Mouse (Mus musculus) erythroblast, adult 5-6 weeks (primary cell): Measurements from ENCODE around the gene Sephs2. TPM values are rescaled to one million over a fixed set of nuclear protein-coding genes. Genes with fewer than 3 reads are reported as not detected.

Experiments
- ATAC-seq: replicated peaks from 2 replicates; pipeline ENCODE4 v1.8.0; 2016; ENCODE audit warnings: moderate number of reproducible peaks, mild to moderate bottlenecking, moderate TSS enrichment, inconsistent platforms; ENCODE audit not compliant: poor library complexity, low FRiP score, severe bottlenecking
- total RNA-seq, 2 experiments: library from RNA; stranded (forward) in 1 of 2; stranded (reverse) in 1 of 2; fragments of 150-400 nt in 1 of 2; fragments of 200-764, 138-1000 nt in 1 of 2; gene quantifications; 2 replicates each; pipeline versions ENCODE4 v1.2.3 to v1.2.4; 2015 to 2017; ENCODE audit warnings: low replicate concordance in 2 of 2

Sephs2 gene
- 15.6 and 18.8 TPM in 2 replicates for total RNA-seq (2015; ENCODE audit: low replicate concordance)
- total RNA-seq (2017; ENCODE audit: low replicate concordance): 20.2 and 34.8 TPM in 2 replicates

GRCm38 (mm10) chr7:127273925-127274789 is at the start of gene Sephs2:
Gene Sephs2, minus strand, starts transcription at chr7:127274055.
- ATAC-seq: peak; percentile 90

DNA sequence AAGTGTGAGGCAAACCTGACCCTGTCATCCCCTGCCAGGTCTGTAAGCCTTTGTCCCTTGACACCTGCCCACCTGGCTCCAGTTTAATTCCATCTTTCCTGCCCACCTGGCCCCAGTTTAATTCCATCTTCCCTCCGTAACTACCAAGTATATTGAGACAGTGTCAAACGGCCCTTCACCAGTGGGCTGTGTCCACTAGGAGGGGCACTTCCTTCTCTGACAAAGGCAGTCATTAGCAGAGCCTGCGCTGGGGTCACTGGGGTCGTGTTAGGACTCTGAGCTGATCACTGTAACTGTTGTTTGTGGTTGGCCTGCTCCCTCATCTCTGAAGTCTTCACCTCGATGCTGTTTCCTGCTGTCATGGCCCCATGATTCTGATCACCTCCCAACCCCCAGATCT is 48.2 kb upstream of the Sephs2 start:
- no peak for ATAC-seq

DNA sequence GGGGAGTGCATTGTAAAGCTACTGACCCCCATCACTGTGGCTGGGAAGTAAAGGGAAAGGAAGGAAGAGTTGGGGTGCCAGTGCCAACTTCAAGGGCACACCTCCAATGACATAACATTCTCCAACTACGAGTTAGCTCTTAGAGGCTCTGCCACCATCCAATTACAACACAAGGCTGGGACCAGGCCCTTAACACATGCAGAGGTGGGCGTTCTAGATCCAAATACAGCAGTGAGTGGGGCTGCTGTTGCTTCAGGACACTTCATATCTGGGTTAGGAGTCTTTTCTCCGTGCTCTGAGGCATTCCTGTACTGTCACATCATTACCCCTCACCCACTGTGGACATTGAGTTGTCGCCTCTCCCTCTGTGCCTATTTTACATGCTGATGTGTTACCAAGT is 47.3 kb upstream of the Sephs2 start:
- no peak for ATAC-seq

DNA sequence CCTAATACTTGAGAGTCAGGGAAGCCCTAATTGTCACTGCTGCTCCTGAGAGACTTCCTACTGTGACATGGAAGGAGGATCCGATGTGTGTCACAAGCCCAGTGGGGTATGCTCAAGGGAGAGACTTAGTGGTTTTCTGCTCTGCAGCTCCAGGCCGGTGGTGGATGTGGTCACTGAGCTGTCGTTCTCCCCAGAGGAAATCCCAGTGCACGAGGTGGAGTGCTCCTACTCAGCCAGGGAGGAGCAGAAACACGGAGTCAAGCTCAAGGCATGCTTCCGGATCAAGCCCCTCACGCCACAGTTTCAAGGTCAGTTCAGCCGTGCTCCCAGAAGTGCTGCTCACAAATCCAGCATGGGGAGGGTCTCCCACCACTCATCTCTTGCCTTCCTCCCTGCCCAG is 40.1 kb upstream of the Sephs2 start:
- no peak for ATAC-seq

DNA sequence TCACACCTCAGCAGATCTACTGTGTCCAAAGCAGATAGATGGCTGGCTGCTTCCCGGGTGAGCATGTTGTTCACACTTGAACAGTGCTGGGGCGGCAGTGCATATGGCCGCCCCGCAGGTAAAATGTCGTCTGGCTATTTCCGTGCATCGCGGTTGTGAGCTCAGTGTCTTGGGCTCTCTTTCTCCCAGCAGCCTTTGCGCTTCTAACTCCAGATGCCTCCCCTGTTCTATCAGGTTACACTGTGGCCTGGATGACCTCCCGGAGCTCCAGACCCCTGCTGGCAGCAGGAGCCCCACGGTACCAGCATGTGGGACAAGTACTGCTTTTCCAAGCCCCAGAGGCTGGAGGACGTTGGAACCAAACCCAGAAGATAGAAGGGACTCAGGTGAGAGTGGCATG is 36.1 kb upstream of the Sephs2 start:
- no peak for ATAC-seq

DNA sequence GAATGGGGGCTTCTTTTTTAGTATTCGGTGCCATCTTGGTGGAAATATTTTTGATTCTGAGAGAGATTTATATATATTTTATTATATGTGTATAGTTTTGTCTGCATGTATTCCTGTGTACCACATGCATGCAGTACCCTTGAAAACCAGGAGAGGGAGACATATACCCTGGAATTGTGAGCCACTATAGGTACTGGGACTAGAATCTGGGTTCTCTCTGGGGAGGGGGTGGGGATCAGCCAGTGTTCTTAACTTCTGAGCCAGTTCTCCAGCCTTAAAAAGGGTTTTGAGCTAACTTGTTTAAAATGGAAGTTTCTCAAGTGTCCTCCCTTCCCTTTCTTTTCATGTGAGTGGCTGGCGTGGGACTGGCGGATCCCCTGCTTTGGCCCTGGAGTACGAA is 35.0 kb upstream of the Sephs2 start:
- peak; percentile 75 for ATAC-seq

DNA sequence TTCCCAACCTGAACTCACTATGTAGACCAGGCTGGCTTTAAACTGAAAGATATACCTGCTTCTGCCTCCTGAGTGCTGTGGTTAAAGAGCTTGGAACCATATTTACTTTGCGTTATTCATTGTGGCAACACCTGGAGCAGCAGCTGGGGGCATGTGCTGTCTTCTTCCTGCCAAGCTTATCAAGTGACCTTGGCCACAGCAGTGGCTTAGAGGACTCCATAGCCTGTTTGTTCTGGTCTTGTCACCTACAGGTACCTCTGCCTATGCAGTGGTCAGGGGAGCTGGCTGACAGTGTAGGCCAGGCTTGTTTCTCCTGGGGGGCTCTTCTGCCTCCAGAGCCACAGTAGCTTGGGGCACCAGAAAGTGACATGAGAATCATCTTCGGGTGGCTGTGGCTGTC is 34.6 kb upstream of the Sephs2 start:
- ATAC-seq: no peak

DNA sequence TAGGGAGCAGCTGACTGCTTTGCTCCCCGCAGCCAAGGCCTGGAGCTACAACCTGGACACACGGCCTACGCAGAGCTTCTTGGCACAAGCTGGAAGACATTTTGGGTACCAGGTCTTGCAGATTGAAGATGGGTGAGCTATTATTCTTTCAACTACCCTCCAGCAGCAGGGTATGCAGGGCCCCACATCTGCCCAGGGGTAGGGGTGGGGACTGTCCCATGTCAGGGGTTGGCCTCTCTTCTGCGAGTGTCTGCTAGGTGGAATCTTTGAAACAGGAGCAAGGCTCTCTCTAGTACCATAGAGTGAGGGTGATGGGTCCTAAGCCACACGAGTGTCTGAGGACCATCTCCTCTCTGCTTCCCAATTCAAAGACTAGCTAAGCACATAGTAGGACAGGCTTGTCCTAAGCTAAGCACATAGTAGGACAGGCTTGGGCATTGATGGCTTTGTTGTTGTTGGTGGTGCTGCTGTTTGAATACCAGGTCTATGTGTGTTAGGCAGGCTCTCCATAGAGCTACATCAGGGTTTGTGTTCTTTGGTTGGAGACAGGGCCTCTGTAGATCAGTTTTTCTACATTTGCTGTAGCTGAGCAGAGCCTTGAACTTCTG is 23.8 kb upstream of the Sephs2 start:
- ATAC-seq: 0 out of 2 replicates have a peak, but pooled peaks have one; percentile 10

- no peak for ATAC-seq
These were observed 23.1 kb upstream of the Sephs2 start for GRCm38 (mm10) chr7:127296786-127297555.

GRCm38 (mm10) chr7:127296098-127296497 is 22.2 kb upstream of the Sephs2 start, which contains the start of gene Itgal:
Gene Itgal, plus strand, starts transcription at chr7:127296260.
- no peak for ATAC-seq

GRCm38 (mm10) chr7:127290142-127290541 is 16.3 kb upstream of the Sephs2 start:
- ATAC-seq: no peak

DNA sequence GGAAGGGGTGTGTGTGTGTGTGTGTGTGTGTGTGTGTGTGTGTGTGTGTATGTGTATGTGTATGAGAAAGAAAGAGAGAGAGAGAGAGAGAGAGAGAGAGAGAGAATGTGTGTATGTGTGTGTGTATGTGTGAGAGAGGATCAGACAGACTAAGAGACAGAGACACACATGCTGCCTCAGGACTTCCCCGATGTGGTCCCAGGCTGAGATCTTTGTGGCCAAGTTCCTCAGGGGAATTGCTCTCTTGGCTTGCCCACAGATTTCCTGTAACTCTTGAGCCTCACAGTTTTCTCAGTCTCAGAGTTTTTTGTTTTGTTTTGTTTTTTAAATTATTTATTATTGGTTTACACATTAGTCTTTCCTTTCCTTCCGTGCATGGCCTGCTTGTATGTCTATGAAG is 15.5 kb upstream of the Sephs2 start:
- ATAC-seq: no peak

- ATAC-seq: no peak
These were observed 14.1 kb upstream of the Sephs2 start for GRCm38 (mm10) chr7:127287940-127288339.

DNA sequence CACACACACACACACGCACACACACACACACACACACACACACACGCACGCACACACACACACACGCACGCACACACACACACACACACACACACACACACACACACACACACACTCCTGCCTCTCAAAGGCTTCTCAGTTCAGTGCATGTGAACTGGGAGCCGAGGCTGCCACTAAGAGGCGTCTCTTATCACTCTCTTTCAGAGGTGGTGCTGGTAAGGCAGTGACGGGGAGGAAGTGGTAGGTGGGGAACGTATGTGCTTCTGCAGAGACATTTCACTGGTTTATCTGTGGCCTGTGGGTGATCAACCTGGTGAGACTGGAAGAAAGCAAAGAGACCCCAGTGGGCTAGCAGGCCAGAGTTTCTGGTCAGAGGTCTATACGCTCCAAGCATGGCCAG is 11.3 kb upstream of the Sephs2 start:
- 0 out of 2 replicates have a peak, but pooled peaks have one; percentile 66 for ATAC-seq

GRCm38 (mm10) chr7:127282190-127282589 is 8.3 kb upstream of the Sephs2 start:
- ATAC-seq: no peak

- ATAC-seq: no peak
These were observed 7.3 kb upstream of the Sephs2 start for GRCm38 (mm10) chr7:127281114-127281513.

- ATAC-seq: no peak
These were observed 6.2 kb upstream of the Sephs2 start for GRCm38 (mm10) chr7:127280092-127280491.

GRCm38 (mm10) chr7:127278311-127278710 is 4.5 kb upstream of the Sephs2 start:
- ATAC-seq: no peak

GRCm38 (mm10) chr7:127276519-127276961 is 2.7 kb upstream of the Sephs2 start:
- no peak for ATAC-seq
